In the genomic region with DNA sequence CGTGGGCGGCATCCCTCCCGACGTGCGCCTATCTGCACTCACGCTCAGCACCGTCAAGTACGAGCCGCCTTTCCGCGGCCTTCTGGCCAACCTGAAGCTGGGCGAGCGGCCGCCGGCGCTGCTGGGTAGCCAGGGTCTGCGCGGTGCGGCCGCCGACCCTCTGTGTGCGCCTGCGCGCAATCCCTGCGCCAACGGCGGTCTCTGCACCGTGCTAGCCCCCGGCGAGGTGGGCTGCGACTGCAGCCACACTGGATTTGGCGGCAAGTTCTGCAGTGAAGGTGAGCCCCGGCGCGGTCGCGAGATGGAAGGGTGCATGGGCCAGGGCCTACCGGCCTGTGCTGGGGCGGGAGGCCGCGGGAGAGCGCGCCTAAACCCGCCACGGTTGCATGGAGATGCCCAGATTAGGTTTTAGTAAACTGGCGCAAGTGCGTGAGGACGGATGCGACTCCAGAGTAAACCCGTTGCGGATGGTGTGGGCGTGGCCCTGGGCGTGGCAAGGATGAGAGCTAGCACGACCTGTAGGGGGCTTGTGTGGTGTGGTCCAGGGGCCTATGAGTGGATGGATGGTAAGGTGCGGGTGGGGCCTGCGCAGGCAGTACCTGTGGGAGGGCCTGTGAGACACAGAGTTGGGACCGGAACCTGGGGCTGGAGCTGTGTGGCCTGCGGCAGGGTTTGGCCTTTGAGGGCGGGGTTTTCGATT, we compare ENCODE assay signal across 8 mouse cellular contexts. TPM values are rescaled to one million over a fixed set of nuclear protein-coding genes. Genes with fewer than 3 reads are reported as not detected.
DNase-seq lines count a peak whose midpoint lies in the region; ATAC-seq lines count a peak whose summit lies in the region.

No protein-coding gene starts in this region.

- peaks cover 76% of the 10 kb centered on the region for H3K27me3 ChIP-seq in embryonic facial prominence, embryonic 15.5 days
- peaks cover 94% of the 10 kb centered on the region for H3K27me3 ChIP-seq in limb, embryonic 15.5 days
- peaks cover 30% of the 10 kb centered on the region for H3K27me3 ChIP-seq in neural tube, embryonic 15.5 days (replicated peaks)

- no peaks in the 10 kb centered on the region for H3K36me3 ChIP-seq in embryonic facial prominence, embryonic 15.5 days
- no peaks in the 10 kb centered on the region for H3K36me3 ChIP-seq in limb, embryonic 15.5 days
- peaks cover 5% of the 10 kb centered on the region; the same call in 1 of the 2 replicates for H3K36me3 ChIP-seq in neural tube, embryonic 15.5 days

- peak overlapping the region; percentile 38 for H3K4me3 ChIP-seq in embryonic facial prominence, embryonic 15.5 days (replicated peaks)
- H3K4me3 ChIP-seq in limb, embryonic 15.5 days: peak overlapping the region; percentile 34
- peak overlapping the region; percentile 29 for H3K4me3 ChIP-seq in neural tube, embryonic 15.5 days (replicated peaks)

- no peaks in the 10 kb centered on the region for H3K9me3 ChIP-seq in embryonic facial prominence, embryonic 15.5 days (replicated peaks)
- no peaks in the 10 kb centered on the region for H3K9me3 ChIP-seq in limb, embryonic 15.5 days
- H3K9me3 ChIP-seq in neural tube, embryonic 15.5 days (replicated peaks): no peaks in the 10 kb centered on the region

- WGBS in embryonic facial prominence, embryonic 15.5 days: under 1% methylated on average over 60 of the region's 60 CpGs
- WGBS in limb, embryonic 15.5 days: under 1% methylated on average over 58 of the region's 60 CpGs
- 3% methylated on average over 60 of the region's 60 CpGs for WGBS in neural tube, embryonic 15.5 days

- H3K27ac ChIP-seq in embryonic facial prominence, embryonic 15.5 days (replicated peaks): no peak overlapping the region
- no peak overlapping the region for H3K27ac ChIP-seq in limb, embryonic 15.5 days
- H3K27ac ChIP-seq in neural tube, embryonic 15.5 days (replicated peaks): no peak overlapping the region

- no peak for ATAC-seq in embryonic facial prominence, embryonic 15.5 days (ENCODE audit: insufficient number of reproducible peaks, low FRiP score, low TSS enrichment, low read depth)
- peak; percentile 61; the same call in 1 of the 2 replicates for ATAC-seq in limb, embryonic 15.5 days (ENCODE audit: insufficient number of reproducible peaks, low FRiP score, low TSS enrichment, low read depth)
- peak; percentile 30 for ATAC-seq in neural tube, embryonic 15.5 days (ENCODE audit: low FRiP score)

- DNase-seq in kidney, postnatal 4 days: peak; percentile 64 to 69
- no peak for DNase-seq in kidney, postnatal 25 days
- DNase-seq in urinary bladder, adult 2 months (ENCODE audit: low spot score): no peak
- DNase-seq in adrenal gland, postnatal 4 days (ENCODE audit: low spot score in 2 of 2): no peak
- DNase-seq in layer of hippocampus, adult 18-20 months (ENCODE audit: low spot score in 2 of 2): no peak

- H3K9ac ChIP-seq in embryonic facial prominence, embryonic 15.5 days: no peak overlapping the region
- H3K9ac ChIP-seq in limb, embryonic 15.5 days: no peak overlapping the region
- H3K9ac ChIP-seq in neural tube, embryonic 15.5 days (replicated peaks): 0 out of 2 replicates have a peak overlapping the region, but pooled peaks have one; percentile 11

- peaks cover 17% of the 10 kb centered on the region for H3K4me1 ChIP-seq in embryonic facial prominence, embryonic 15.5 days
- peaks cover 16% of the 10 kb centered on the region for H3K4me1 ChIP-seq in limb, embryonic 15.5 days
- H3K4me1 ChIP-seq in neural tube, embryonic 15.5 days: peaks cover 88% of the 10 kb centered on the region

- peak overlapping the region; percentile 57 for H3K4me2 ChIP-seq in embryonic facial prominence, embryonic 15.5 days (replicated peaks)
- H3K4me2 ChIP-seq in limb, embryonic 15.5 days: peak overlapping the region; percentile 61
- peak overlapping the region; percentile 53 for H3K4me2 ChIP-seq in neural tube, embryonic 15.5 days

RNA-seq across cellular contexts. Expression of a gene that starts 10.1 kb away (rescaled TPM):
- polyA plus RNA-seq in embryonic facial prominence, embryonic 15.5 days (2015; fragmentation: Nextera tagmentation; extraction: Ambion mirVana): 1.7 and 1.8 TPM in 2 replicates
- polyA plus RNA-seq in limb, embryonic 15.5 days (2015; fragmentation: Nextera tagmentation; extraction: Ambion mirVana): 0.96 and 1.4 TPM in 2 replicates
- polyA plus RNA-seq in neural tube, embryonic 15.5 days (2015; fragmentation: Nextera tagmentation; extraction: Ambion mirVana): 31.3 and 45.7 TPM in 2 replicates
- polyA plus RNA-seq in urinary bladder, adult 2 months (2012; rRNA removed): 1.3 and 1.5 TPM in 2 replicates
- 10 to 100 TPM; 17.8 to 18.3 TPM for total RNA-seq in adrenal gland, postnatal 4 days (2021)
- total RNA-seq in layer of hippocampus, adult 18-20 months (2021): 100 to 1,000 TPM; 415 to 436 TPM

RNA-seq across cellular contexts. Expression of a gene that starts 29.5 kb away (rescaled TPM):
- polyA plus RNA-seq in embryonic facial prominence, embryonic 15.5 days (2015; fragmentation: Nextera tagmentation; extraction: Ambion mirVana): 39.9 and 45.0 TPM in 2 replicates
- 35.8 and 38.8 TPM in 2 replicates for polyA plus RNA-seq in limb, embryonic 15.5 days (2015; fragmentation: Nextera tagmentation; extraction: Ambion mirVana)
- polyA plus RNA-seq in neural tube, embryonic 15.5 days (2015; fragmentation: Nextera tagmentation; extraction: Ambion mirVana): 197 and 217 TPM in 2 replicates
- 106 and 109 TPM in 2 replicates for polyA plus RNA-seq in urinary bladder, adult 2 months (2012; rRNA removed)
- total RNA-seq in adrenal gland, postnatal 4 days (2021): 10 to 100 TPM; 48.5 to 55.9 TPM
- total RNA-seq in layer of hippocampus, adult 18-20 months (2021): 10 to 100 TPM; 29.4 to 32.4 TPM

RNA-seq across cellular contexts. Expression of a gene that starts 44.5 kb away (rescaled TPM):
- 35.6 and 38.9 TPM in 2 replicates for polyA plus RNA-seq in embryonic facial prominence, embryonic 15.5 days (2015; fragmentation: Nextera tagmentation; extraction: Ambion mirVana)
- polyA plus RNA-seq in limb, embryonic 15.5 days (2015; fragmentation: Nextera tagmentation; extraction: Ambion mirVana): 23.4 and 89.0 TPM in 2 replicates
- 7.5 and 12.0 TPM in 2 replicates for polyA plus RNA-seq in neural tube, embryonic 15.5 days (2015; fragmentation: Nextera tagmentation; extraction: Ambion mirVana)
- polyA plus RNA-seq in urinary bladder, adult 2 months (2012; rRNA removed): 34.8 and 47.2 TPM in 2 replicates
- total RNA-seq in adrenal gland, postnatal 4 days (2021): 100 to 1,000 TPM in 1 of 2 experiments, 10 to 100 TPM in 1; 81.8 to 113 TPM
- 10 to 100 TPM; 26.4 to 27.2 TPM for total RNA-seq in layer of hippocampus, adult 18-20 months (2021)

Comparison
In these comparisons a context has a peak if more than half of its experiments do, and no peak if none do; other contexts are left out.
1. DNase-seq: peak in kidney, postnatal 4 days (2 of 2); none in kidney, postnatal 25 days (0 of 2), urinary bladder, adult 2 months (single experiment), adrenal gland, postnatal 4 days (0 of 2) and layer of hippocampus, adult 18-20 months (0 of 2).
2. RNA of a gene that starts 10.1 kb away (polyA plus RNA-seq): 31.3 to 45.7 TPM in neural tube, embryonic 15.5 days; 1.7 to 1.8 TPM in embryonic facial prominence, embryonic 15.5 days, 0.96 to 1.4 TPM in limb, embryonic 15.5 days and 1.3 to 1.5 TPM in urinary bladder, adult 2 months; every median in the first group is over 10 times any median in the second.
3. Peak in every context shown above with its lines, with median percentiles within 50 percentile points of each other: H3K4me2 ChIP-seq and H3K4me3 ChIP-seq.